Mouse (Mus musculus) left cerebral cortex, adult 2 months (tissue): ENCODE measurements around the gene Dhrs1. TPM values are rescaled to one million over a fixed set of nuclear protein-coding genes. Genes with fewer than 3 reads are reported as not detected.

Experiments
- DNase-seq, 2 experiments: peaks; one replicate each; pipeline ENCODE4 v3.0.0; 2021 to 2022; ENCODE audit warnings: low spot score in 2 of 2, mixed read lengths in 1 of 2; ENCODE audit errors: extremely low spot score in 1 of 2
- H3K27ac ChIP-seq: fragments of 200-600 bp; 2 replicates; pipeline ENCODE4 v1.8.1; 2022
- H3K4me3 ChIP-seq: fragments of 200-600 bp; 2 replicates; pipeline ENCODE4 v1.8.1; 2022
- CTCF ChIP-seq: fragments of 200-600 bp; IDR thresholded peaks from 2 replicates; pipeline ENCODE4 v1.8.1; 2022; ENCODE audit warnings: antibody characterized with exemption, mild to moderate bottlenecking, moderate library complexity
- intact Hi-C: fragments of 180-260 bp; cut with DNase I; formaldehyde crosslinking; loops from one replicate; pipeline ENCODE4 v1.15.1; 2025
- total RNA-seq, 2 experiments: library from RNA; stranded (reverse); gene quantifications; 2 replicates each; pipeline ENCODE4 v1.2.3; 2021

The Dhrs1 gene
- total RNA-seq, 2 experiments from 2014 or later, result 76.5 to 88.8 TPM

DNA sequence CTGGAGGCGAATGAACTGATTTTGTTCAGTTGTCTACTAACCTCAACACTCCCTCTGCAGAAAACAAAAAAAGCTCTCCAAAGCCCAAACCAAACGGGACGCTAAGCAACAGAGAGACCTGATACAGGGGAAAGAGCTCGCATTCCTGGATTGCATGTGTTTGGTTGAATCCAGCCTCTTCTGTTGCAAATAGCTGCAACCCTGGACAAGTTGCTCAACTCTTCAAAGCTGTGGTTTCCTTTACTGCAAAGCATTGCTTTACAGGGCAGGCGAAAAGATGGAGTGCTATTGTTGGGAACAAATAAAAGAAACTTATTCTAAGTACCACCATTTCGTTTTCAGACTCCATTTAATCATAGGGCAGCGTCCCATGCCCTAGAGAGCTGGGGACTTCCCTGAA lies 10.6 kb downstream of the Dhrs1 start:
- TF ChIP-seq CTCF, result no peak
- no peak overlapping the region for H3K4me3 ChIP-seq
- DNase-seq, result no peak
- intact Hi-C loops, result no loop called here
- no peak overlapping the region for H3K27ac ChIP-seq

DNA sequence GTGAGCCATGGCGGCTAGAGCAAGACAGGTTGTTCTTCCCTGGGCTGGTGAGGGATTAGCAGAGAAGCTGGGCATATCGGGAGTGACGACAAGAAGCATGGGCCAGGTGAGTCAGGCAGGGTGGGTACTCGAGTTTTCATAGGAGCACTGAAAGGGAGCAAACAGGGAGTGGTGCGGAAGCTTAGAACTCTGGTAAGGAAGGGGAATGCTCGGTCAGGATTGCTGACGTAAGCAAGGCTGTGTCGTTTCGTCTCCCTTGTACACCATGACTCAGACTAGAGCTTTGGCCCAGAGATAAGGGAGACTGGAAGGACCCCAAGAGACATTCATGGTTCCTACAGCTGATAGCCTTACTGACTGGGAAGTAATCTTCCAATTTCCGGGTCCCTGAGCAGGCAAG lies 11.6 kb downstream of the Dhrs1 start:
- TF ChIP-seq CTCF, result no peak
- no peak overlapping the region for H3K27ac ChIP-seq
- no peak for DNase-seq
- H3K4me3 ChIP-seq, result no peak overlapping the region
- intact Hi-C loops, result no loop called here

DNA sequence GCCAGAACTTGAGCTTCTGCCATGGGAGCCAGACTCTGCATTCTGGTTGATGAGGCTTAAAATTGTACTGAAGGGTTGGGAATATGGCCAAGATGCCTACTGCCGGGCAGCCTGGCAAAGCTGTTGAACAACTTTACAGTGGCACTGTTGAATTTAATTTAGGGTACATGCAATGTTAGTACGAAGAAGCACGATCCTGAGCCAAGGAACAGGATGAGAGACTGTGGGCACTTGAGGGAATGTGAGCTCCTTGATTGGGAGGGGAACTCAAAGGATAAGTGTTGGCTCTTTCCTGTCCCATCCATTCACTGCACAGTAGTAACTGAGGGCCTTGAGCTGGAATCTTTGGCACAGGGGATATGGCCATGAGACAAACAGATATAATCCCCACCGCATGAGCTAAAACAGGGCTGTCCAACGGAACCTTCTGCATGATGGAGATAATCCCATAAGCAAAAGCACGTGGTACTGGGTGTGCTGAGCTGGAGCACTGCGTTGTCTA lies 14.9 kb downstream of the Dhrs1 start:
- DNase-seq, result no peak
- intact Hi-C loops, result no loop called here
- H3K27ac ChIP-seq, result no peak overlapping the region; the same call in 1 of the 2 replicates
- H3K4me3 ChIP-seq, result no peak overlapping the region
- TF ChIP-seq CTCF, result no peak

DNA sequence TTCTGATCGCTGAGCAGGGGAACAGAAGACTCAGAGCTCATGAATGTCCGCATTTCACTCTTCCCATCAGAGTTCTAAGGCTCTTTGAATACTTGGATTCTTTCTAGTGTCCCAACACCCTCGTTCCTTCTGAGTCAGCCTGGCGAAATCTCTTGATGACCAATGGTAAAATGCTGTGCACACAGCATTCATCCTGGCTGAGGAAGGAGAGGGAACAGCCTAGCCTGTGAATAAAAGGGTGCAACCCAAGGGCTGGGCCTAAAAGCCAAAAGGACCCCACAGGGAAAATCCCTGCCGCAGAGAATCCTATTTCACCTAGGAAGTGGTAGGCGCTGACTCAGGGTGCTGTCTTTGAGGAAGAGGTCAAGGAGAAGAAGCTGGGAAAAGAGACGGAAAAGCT lies 15.4 kb downstream of the Dhrs1 start:
- Histone ChIP-seq H3K27ac (peak overlapping the region; percentile 20; the same call in 1 of the 2 replicates), H3K4me3 (no peak overlapping the region)
- no peak for TF ChIP-seq CTCF
- intact Hi-C loops, result no loop called here
- no peak for DNase-seq

- no peak for DNase-seq
- intact Hi-C loops, result no loop called here
- Histone ChIP-seq H3K4me3 (no peak overlapping the region), H3K27ac (no peak overlapping the region)
- TF ChIP-seq CTCF, result no peak
These were observed 17.4 kb downstream of the Dhrs1 start for GRCm38 (mm10) chr14:55727889-55728685.

- Histone ChIP-seq H3K27ac (no peak overlapping the region), H3K4me3 (no peak overlapping the region)
- no peak for TF ChIP-seq CTCF
- intact Hi-C loops, result no loop called here
- no peak for DNase-seq
These were observed 19.2 kb downstream of the Dhrs1 start for GRCm38 (mm10) chr14:55726261-55726660.

- intact Hi-C loops, result no loop called here
- TF ChIP-seq CTCF, result no peak
- Histone ChIP-seq H3K27ac (no peak overlapping the region), H3K4me3 (no peak overlapping the region)
- DNase-seq, result no peak
These were observed 21.0 kb downstream of the Dhrs1 start for GRCm38 (mm10) chr14:55724411-55724871.

- DNase-seq, result no peak
- no peak overlapping the region for H3K27ac ChIP-seq
- no peak overlapping the region for H3K4me3 ChIP-seq
- no peak for TF ChIP-seq CTCF
- intact Hi-C loops, result loop anchor here (2.0 kb wide), 2 partner anchors 21 to 43 kb away; partner anchors contain the start of genes Dhrs1, Nop9 and Tinf2
These were observed 22.1 kb downstream of the Dhrs1 start for GRCm38 (mm10) chr14:55723433-55723832.

- intact Hi-C loops, result loop anchor here (2.0 kb wide), 2 partner anchors 22 to 42 kb away; partner anchors contain the start of genes Dhrs1, Nop9 and Tinf2
- no peak for DNase-seq
- no peak overlapping the region for H3K4me3 ChIP-seq
- TF ChIP-seq CTCF, result no peak
- no peak overlapping the region for H3K27ac ChIP-seq
These were observed 23.0 kb downstream of the Dhrs1 start for GRCm38 (mm10) chr14:55722438-55722945.

DNA sequence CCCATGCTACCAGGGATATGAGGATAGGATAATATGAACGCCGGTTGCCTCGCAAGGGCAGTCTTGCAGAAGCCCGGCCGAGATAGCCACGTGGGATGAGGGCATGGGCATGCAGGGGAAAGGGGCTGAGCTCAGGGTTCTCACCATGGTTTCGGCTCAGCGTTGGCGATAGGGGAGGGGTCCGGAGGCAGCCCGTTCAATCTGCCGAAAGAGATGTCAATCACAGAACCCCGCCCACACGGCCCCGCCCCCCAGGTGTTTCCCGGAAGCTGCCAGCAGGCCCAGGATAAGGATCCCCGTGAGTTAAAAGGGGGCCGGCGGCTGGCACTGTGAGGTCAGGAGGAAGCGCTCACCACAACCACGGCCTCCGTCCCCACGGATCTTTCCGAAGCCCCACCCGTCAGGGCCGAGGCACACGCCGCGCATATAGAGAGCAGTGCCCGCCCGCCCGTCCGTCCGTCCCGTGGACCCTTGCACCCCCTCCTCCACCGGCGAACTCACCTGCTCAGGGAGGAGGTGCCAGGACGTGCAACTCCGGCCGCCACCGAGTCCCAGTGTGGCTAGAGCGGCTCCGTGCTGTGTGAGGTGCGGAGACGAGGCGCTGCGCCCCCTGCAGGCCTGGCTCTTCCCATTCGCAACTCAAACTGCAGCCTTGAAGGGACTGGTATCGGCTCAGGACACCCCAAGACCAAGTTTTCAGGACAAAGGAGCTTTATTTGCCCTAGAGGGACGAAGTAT lies 23.6 kb downstream of the Dhrs1 start, which contains the start of gene Rabggta:
Gene Rabggta (minus strand): TSS at position 564 of the 738 bp plus-strand sequence.
- DNase-seq, result peak; percentile 92 to 93
- H3K27ac ChIP-seq, result peak within 1 kb of the TSS; percentile 91
- peak; percentile 86 for TF ChIP-seq CTCF
- intact Hi-C loops, result loop anchor here (2.0 kb wide), 2 partner anchors 23 to 41 kb away; partner anchors contain the start of genes Dhrs1, Nop9 and Tinf2
- H3K4me3 ChIP-seq, result peak within 1 kb of the TSS; percentile 84

GRCm38 (mm10) chr14:55721076-55721475 lies 24.4 kb downstream of the Dhrs1 start:
- Histone ChIP-seq H3K4me3 (peak overlapping the region; percentile 84), H3K27ac (peak overlapping the region; percentile 91; the same call in 1 of the 2 replicates)
- DNase-seq, result no peak
- TF ChIP-seq CTCF, result no peak
- intact Hi-C loops, result no loop called here
